Mouse (Mus musculus) CH12.LX (cell line): Measurements from ENCODE around the gene Rpp25l. TPM values are rescaled to one million over a fixed set of nuclear protein-coding genes. Genes with fewer than 3 reads are reported as not detected.

ENCODE experiments used
- DNase-seq: peaks from one replicate; pipeline ENCODE4 v3.0.0-alpha.2; 2013; ENCODE audit errors: extremely low read depth
- H3K27ac ChIP-seq: 2 replicates; pipeline ENCODE4 v1.5.1; 2012; ENCODE audit warnings: low read depth, mild to moderate bottlenecking, control low read depth, moderate library complexity; ENCODE audit not compliant: insufficient read depth
- H3K27me3 ChIP-seq: replicated peaks from 2 replicates; pipeline ENCODE3; 2012; ENCODE audit warnings: inconsistent platforms
- H3K36me3 ChIP-seq, 2 experiments: replicated peaks in 1 of 2; 2 replicates each; pipeline versions ENCODE3 to v1.6.1; 2012; ENCODE audit warnings: inconsistent platforms in 1 of 2, low read length in 1 of 2, mild to moderate bottlenecking in 1 of 2, mixed read lengths in 1 of 2, moderate library complexity in 1 of 2; ENCODE audit not compliant: control insufficient read depth in 1 of 2, insufficient read depth in 1 of 2
- H3K4me1 ChIP-seq, 2 experiments: 2 replicates each; pipeline ENCODE4 v1.6.1; 2012; ENCODE audit warnings: inconsistent platforms in 1 of 2, moderate library complexity in 1 of 2; ENCODE audit not compliant: insufficient read depth in 2 of 2, control insufficient read depth in 1 of 2
- H3K4me2 ChIP-seq: 2 replicates; pipeline ENCODE4 v1.6.1; 2012; ENCODE audit warnings: low read depth, mild to moderate bottlenecking, control low read depth; ENCODE audit not compliant: poor library complexity, insufficient read depth, severe bottlenecking
- H3K4me3 ChIP-seq, 3 experiments: fragments of 150-350 bp in 1 of 3; sonication (generic) in 1 of 3; replicated peaks in 1 of 3; 2 replicates each; pipeline versions ENCODE3 to v1.5.1; 2011 to 2012; ENCODE audit warnings: low read depth in 2 of 3, low read length in 2 of 3, mild to moderate bottlenecking in 2 of 3, moderate library complexity in 2 of 3, control low read depth in 1 of 3, improper control_type of control experiment in 1 of 3, inconsistent platforms in 1 of 3, mixed read lengths in 1 of 3; ENCODE audit not compliant: poor library complexity in 1 of 3
- H3K79me2 ChIP-seq: replicated peaks from 2 replicates; pipeline ENCODE4 v1.6.1; 2012; ENCODE audit warnings: mild to moderate bottlenecking, moderate library complexity; ENCODE audit not compliant: control insufficient read depth, poor library complexity, insufficient read depth, severe bottlenecking; ENCODE audit errors: extremely low read depth
- H3K9ac ChIP-seq: 2 replicates; pipeline ENCODE4 v1.6.1; 2012; ENCODE audit warnings: low read depth, mild to moderate bottlenecking, control low read depth, moderate library complexity; ENCODE audit not compliant: insufficient read depth
- H3K9me3 ChIP-seq: replicated peaks from 2 replicates; pipeline ENCODE3; 2012; ENCODE audit warnings: low read length, inconsistent platforms, mixed read lengths
- BHLHE40 ChIP-seq: IDR thresholded peaks from 2 replicates; pipeline ENCODE4 v1.6.1; 2011; ENCODE audit warnings: mild to moderate bottlenecking, low read depth, low read length, improper control_type of control experiment
- CHD1 ChIP-seq: IDR thresholded peaks from 2 replicates; pipeline ENCODE4 v1.6.1; 2012; ENCODE audit warnings: low read depth, low read length, improper control_type of control experiment, inconsistent platforms
- CHD2 ChIP-seq: IDR thresholded peaks from 2 replicates; pipeline ENCODE4 v1.6.1; 2011; ENCODE audit warnings: low read length, improper control_type of control experiment
- CTCF ChIP-seq, 2 experiments: IDR thresholded peaks in 1 of 2; conservative IDR thresholded peaks in 1 of 2; 2 replicates each; pipeline ENCODE4 v1.5.1; 2011 to 2012; ENCODE audit warnings: low read depth in 2 of 2, low read length in 2 of 2, improper control_type of control experiment in 1 of 2, inconsistent platforms in 1 of 2, mild to moderate bottlenecking in 1 of 2, moderate library complexity in 1 of 2
- E2F4 ChIP-seq: IDR thresholded peaks from 2 replicates; pipeline ENCODE4 v1.6.1; 2011; ENCODE audit warnings: low read depth, low read length, improper control_type of control experiment; ENCODE audit not compliant: insufficient replicate concordance
- ELF1 ChIP-seq: IDR thresholded peaks from 2 replicates; pipeline ENCODE4 v1.6.1; 2014; ENCODE audit warnings: low read depth, mild to moderate bottlenecking, inconsistent platforms, low read length, improper control_type of control experiment
- EP300 ChIP-seq: IDR thresholded peaks from 2 replicates; pipeline ENCODE4 v1.6.1; 2011; ENCODE audit warnings: low read length, improper control_type of control experiment
- ETS1 ChIP-seq: conservative IDR thresholded peaks from 2 replicates; pipeline ENCODE4 v1.6.1; 2012; ENCODE audit warnings: low read depth, mild to moderate bottlenecking, inconsistent platforms, low read length, improper control_type of control experiment, moderate library complexity
- GABPA ChIP-seq: IDR thresholded peaks from 2 replicates; pipeline ENCODE4 v1.6.1; 2012; ENCODE audit warnings: low read depth, low read length, improper control_type of control experiment, inconsistent platforms; ENCODE audit not compliant: insufficient replicate concordance
- HCFC1 ChIP-seq: IDR thresholded peaks from 2 replicates; pipeline ENCODE4 v1.6.1; 2012; ENCODE audit warnings: low read depth, mild to moderate bottlenecking, inconsistent platforms, low read length, improper control_type of control experiment
- IRF4 ChIP-seq: IDR thresholded peaks from 2 replicates; pipeline ENCODE4 v1.6.1; 2014; ENCODE audit warnings: low read depth, mild to moderate bottlenecking, inconsistent platforms, low read length, improper control_type of control experiment
- JUN ChIP-seq: IDR thresholded peaks from 2 replicates; pipeline ENCODE4 v1.6.1; 2011; ENCODE audit warnings: low read depth, mild to moderate bottlenecking, low read length, improper control_type of control experiment, moderate library complexity; ENCODE audit not compliant: insufficient read depth
- JUND ChIP-seq: conservative IDR thresholded peaks from 2 replicates; pipeline ENCODE4 v1.6.1; 2011; ENCODE audit warnings: low read depth, low read length, improper control_type of control experiment
- KAT2A ChIP-seq: IDR thresholded peaks from 2 replicates; pipeline ENCODE4 v1.6.1; 2012; ENCODE audit warnings: low read length, improper control_type of control experiment, inconsistent platforms; ENCODE audit not compliant: insufficient replicate concordance
- MAFK ChIP-seq: IDR thresholded peaks from 2 replicates; pipeline ENCODE4 v1.6.1; 2011; ENCODE audit warnings: low read length, improper control_type of control experiment; ENCODE audit not compliant: insufficient replicate concordance
- MAX ChIP-seq: IDR thresholded peaks from 2 replicates; pipeline ENCODE4 v1.6.1; 2011; ENCODE audit warnings: low read length, improper control_type of control experiment
- MAZ ChIP-seq: IDR thresholded peaks from 2 replicates; pipeline ENCODE4 v1.6.1; 2012; ENCODE audit warnings: low read depth, mild to moderate bottlenecking, inconsistent platforms, low read length, improper control_type of control experiment, moderate library complexity
- MEF2A ChIP-seq: IDR thresholded peaks from 2 replicates; pipeline ENCODE4 v1.6.1; 2014; ENCODE audit warnings: low read depth, mild to moderate bottlenecking, inconsistent platforms, low read length, improper control_type of control experiment, borderline replicate concordance
- MXI1 ChIP-seq: IDR thresholded peaks from 2 replicates; pipeline ENCODE4 v1.6.1; 2011; ENCODE audit warnings: mild to moderate bottlenecking, low read depth, low read length, improper control_type of control experiment
- MYC ChIP-seq: IDR thresholded peaks from 2 replicates; pipeline ENCODE4 v1.6.1; 2011; ENCODE audit warnings: low read depth, mild to moderate bottlenecking, improper control_type of control experiment, low read length
- NELFE ChIP-seq: IDR thresholded peaks from 2 replicates; pipeline ENCODE4 v1.6.1; 2011; ENCODE audit warnings: low read depth, low read length, improper control_type of control experiment
- NRF1 ChIP-seq: IDR thresholded peaks from 2 replicates; pipeline ENCODE4 v1.6.1; 2014; ENCODE audit warnings: low read depth, mild to moderate bottlenecking, inconsistent platforms, low read length, improper control_type of control experiment, moderate library complexity
- PAX5 ChIP-seq: IDR thresholded peaks from 2 replicates; pipeline ENCODE4 v1.6.1; 2012; ENCODE audit warnings: low read length, inconsistent platforms, mixed read lengths
- POLR2A ChIP-seq: IDR thresholded peaks from 2 replicates; pipeline ENCODE4 v1.6.1; 2011; ENCODE audit warnings: low read depth, mild to moderate bottlenecking, improper control_type of control experiment, low read length
- POLR2AphosphoS2 ChIP-seq: IDR thresholded peaks from 2 replicates; pipeline ENCODE4 v1.6.1; 2011; ENCODE audit warnings: low read depth, low read length, improper control_type of control experiment
- RAD21 ChIP-seq: IDR thresholded peaks from 2 replicates; pipeline ENCODE4 v1.6.1; 2011; ENCODE audit warnings: low read depth, mild to moderate bottlenecking, low read length, improper control_type of control experiment, moderate library complexity
- RCOR1 ChIP-seq: conservative IDR thresholded peaks from 2 replicates; pipeline ENCODE4 v1.6.1; 2012; ENCODE audit warnings: low read depth, mild to moderate bottlenecking, inconsistent platforms, low read length, improper control_type of control experiment
- SIN3A ChIP-seq: IDR thresholded peaks from 2 replicates; pipeline ENCODE4 v1.6.1; 2012; ENCODE audit warnings: low read length, improper control_type of control experiment, inconsistent platforms
- SMC3 ChIP-seq: IDR thresholded peaks from 2 replicates; pipeline ENCODE4 v1.6.1; 2011; ENCODE audit warnings: low read depth, low read length, improper control_type of control experiment
- TBP ChIP-seq: conservative IDR thresholded peaks from 2 replicates; pipeline ENCODE4 v1.6.1; 2011; ENCODE audit warnings: low read depth, low read length, improper control_type of control experiment
- TCF12 ChIP-seq: IDR thresholded peaks from 2 replicates; pipeline ENCODE4 v1.6.1; 2014; ENCODE audit warnings: low read depth, mild to moderate bottlenecking, inconsistent platforms, low read length, improper control_type of control experiment
- UBTF ChIP-seq: IDR thresholded peaks from 2 replicates; pipeline ENCODE4 v1.6.1; 2012; ENCODE audit warnings: low read depth, mild to moderate bottlenecking, inconsistent platforms, low read length, improper control_type of control experiment, moderate library complexity
- USF1 ChIP-seq: IDR thresholded peaks from 2 replicates; pipeline ENCODE4 v1.6.1; 2014; ENCODE audit warnings: low read depth, mild to moderate bottlenecking, inconsistent platforms, low read length, improper control_type of control experiment
- USF2 ChIP-seq: conservative IDR thresholded peaks from 2 replicates; pipeline ENCODE4 v1.6.1; 2011; ENCODE audit warnings: low read depth, low read length, improper control_type of control experiment
- ZC3H11A ChIP-seq: IDR thresholded peaks from 2 replicates; pipeline ENCODE4 v1.6.1; 2012; ENCODE audit warnings: low read depth, mild to moderate bottlenecking, inconsistent platforms, low read length, improper control_type of control experiment
- ZKSCAN1 ChIP-seq: IDR thresholded peaks from 2 replicates; pipeline ENCODE4 v1.6.1; 2012; ENCODE audit warnings: low read depth, inconsistent platforms, low read length, improper control_type of control experiment, borderline replicate concordance
- ZMIZ1 ChIP-seq: IDR thresholded peaks from 2 replicates; pipeline ENCODE4 v1.6.1; 2012; ENCODE audit warnings: low read depth, mild to moderate bottlenecking, inconsistent platforms, low read length, improper control_type of control experiment
- ZNF384 ChIP-seq: IDR thresholded peaks from 2 replicates; pipeline ENCODE4 v1.6.1; 2012; ENCODE audit warnings: low read depth, low read length, improper control_type of control experiment, inconsistent platforms
- dilution Hi-C: fragments of 300-500 bp; cut with MboI; formaldehyde crosslinking; loops from 2 replicates; pipeline ENCODE4 v1.14.3; 2020; ENCODE audit warnings: low sequenced_read_pairs; ENCODE audit not compliant: extremely low pct_unique_long_range_greater_than_20kb, extremely low pct_ligation_motif_present
- in situ Hi-C: fragments of 300-500 bp; cut with MboI; formaldehyde crosslinking; loops from 3 replicates; pipeline ENCODE4 v1.14.3; 2019; ENCODE audit warnings: low sequenced_read_pairs, low pct_ligation_motif_present, low pct_unique_long_range_greater_than_20kb, mixed read lengths
- polyA plus RNA-seq: library from polyadenylated mRNA; unstranded; fragments of >175 nt; gene quantifications from 2 replicates; pipeline ENCODE4 v1.2.1, GENCODE M21; 2012; ENCODE audit warnings: low read depth; ENCODE audit not compliant: insufficient read length
- total RNA-seq, 2 experiments: library from RNA; depleted of rRNA; stranded (reverse); fragments of 300-350 nt in 1 of 2; fragments of >200 nt in 1 of 2; gene quantifications; 2 replicates each; pipeline ENCODE4 v1.2.3; 2012 to 2014

Gene Rpp25l
- total and polyA plus RNA-seq, 3 experiments, result 48.1 to 72.8 (median 65.3) TPM

DNA sequence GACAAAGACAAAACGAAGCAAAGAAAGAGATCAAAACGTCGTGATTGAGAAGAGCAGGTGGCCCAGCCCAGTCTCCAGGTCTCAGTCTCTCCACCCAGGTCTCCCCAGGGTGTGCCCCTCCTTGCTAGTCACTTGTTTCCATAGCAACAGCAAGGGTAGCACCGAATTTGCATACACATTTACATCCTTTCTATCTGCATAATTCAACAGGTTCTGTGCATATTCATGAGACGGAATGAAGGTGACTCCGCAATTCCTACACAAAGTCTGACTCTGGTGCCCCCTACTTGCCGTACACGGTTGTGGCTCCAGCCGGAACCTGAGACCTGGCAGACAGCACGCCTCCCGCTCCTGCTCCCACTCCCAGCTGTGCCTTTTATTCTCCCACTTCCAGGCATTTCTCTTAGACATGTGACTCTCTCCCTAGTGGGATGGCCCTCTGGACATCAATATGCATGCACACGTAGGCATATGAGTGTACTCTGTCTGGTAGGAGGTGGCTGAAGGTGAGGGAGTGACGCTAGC, 6.3 kb downstream of the Rpp25l start:
- peak; percentile 81 for DNase-seq
- TF ChIP-seq GABPA (no peak), MYC (no peak), USF1 (no peak), ELF1 (no peak), KAT2A (no peak), POLR2AphosphoS2 (no peak), UBTF (no peak), ETS1 (0 out of 2 replicates have a peak, but pooled peaks have one; percentile 17), JUN (no peak), MXI1 (no peak), POLR2A (no peak), EP300 (no peak), E2F4 (no peak), USF2 (no peak), ZKSCAN1 (no peak), IRF4 (no peak; the same call in 1 of the 2 replicates), CHD1 (no peak), ZC3H11A (no peak), NELFE (no peak), ZMIZ1 (no peak), MEF2A (no peak), ZNF384 (no peak), RAD21 (peak; percentile 54), MAFK (no peak; the same call in 1 of the 2 replicates), RCOR1 (no peak), TBP (no peak), SMC3 (peak; percentile 50), NRF1 (no peak), PAX5 (no peak), HCFC1 (no peak), BHLHE40 (0 out of 2 replicates have a peak, but pooled peaks have one; percentile 12), MAZ (0 out of 2 replicates have a peak, but pooled peaks have one; percentile 19), JUND (no peak), CTCF (conservative IDR thresholded peaks at IDR 0.05 in 1 of 2, IDR thresholded peaks at IDR 0.05 in 1 of 2; ENCODE audit: low read depth in 2 of 2, low read length in 2 of 2) (peak in 1 of 2 experiments; percentile 69; a peak in 2 of 4 replicates), TCF12 (0 out of 2 replicates have a peak, but pooled peaks have one; percentile 19), CHD2 (no peak), SIN3A (no peak), MAX (peak; percentile 30; the same call in 1 of the 2 replicates)
- dilution Hi-C loops (no loop called here), in situ Hi-C loops (no loop called here)
- H3K4me2 ChIP-seq, result peak overlapping the region; percentile 33; the same call in 1 of the 2 replicates
- peaks cover 0 to 14% of the 10 kb centered on the region in 2 experiments for H3K36me3 ChIP-seq
- no peaks in the 10 kb centered on the region for H3K79me2 ChIP-seq
- no peaks in the 10 kb centered on the region for H3K9me3 ChIP-seq
- H3K9ac ChIP-seq, result no peak overlapping the region
- peak overlapping the region in 1 of 3 experiments; percentile 21 for H3K4me3 ChIP-seq
- H3K4me1 ChIP-seq, result peaks cover 12 to 30% of the 10 kb centered on the region in 2 experiments
- no peak overlapping the region for H3K27ac ChIP-seq
- H3K27me3 ChIP-seq, result peaks cover 48% of the 10 kb centered on the region
